Mouse (Mus musculus) CH12.LX (cell line): ENCODE data around the gene Zbtb1. TPM values are rescaled to one million over a fixed set of nuclear protein-coding genes. Genes with fewer than 3 reads are reported as not detected.

Experiments used
- DNase-seq: peaks from one replicate; pipeline ENCODE4 v3.0.0-alpha.2; 2013; ENCODE audit errors: extremely low read depth
- H3K27ac ChIP-seq: 2 replicates; pipeline ENCODE4 v1.5.1; 2012; ENCODE audit warnings: low read depth, mild to moderate bottlenecking, control low read depth, moderate library complexity; ENCODE audit not compliant: insufficient read depth
- H3K27me3 ChIP-seq: replicated peaks from 2 replicates; pipeline ENCODE3; 2012; ENCODE audit warnings: inconsistent platforms
- H3K36me3 ChIP-seq, 2 experiments: replicated peaks in 1 of 2; 2 replicates each; pipeline versions ENCODE3 to v1.6.1; 2012; ENCODE audit warnings: inconsistent platforms in 1 of 2, low read length in 1 of 2, mild to moderate bottlenecking in 1 of 2, mixed read lengths in 1 of 2, moderate library complexity in 1 of 2; ENCODE audit not compliant: control insufficient read depth in 1 of 2, insufficient read depth in 1 of 2
- H3K4me1 ChIP-seq, 2 experiments: 2 replicates each; pipeline ENCODE4 v1.6.1; 2012; ENCODE audit warnings: inconsistent platforms in 1 of 2, moderate library complexity in 1 of 2; ENCODE audit not compliant: insufficient read depth in 2 of 2, control insufficient read depth in 1 of 2
- H3K4me2 ChIP-seq: 2 replicates; pipeline ENCODE4 v1.6.1; 2012; ENCODE audit warnings: low read depth, mild to moderate bottlenecking, control low read depth; ENCODE audit not compliant: poor library complexity, insufficient read depth, severe bottlenecking
- H3K4me3 ChIP-seq, 3 experiments: fragments of 150-350 bp in 1 of 3; sonication (generic) in 1 of 3; replicated peaks in 1 of 3; 2 replicates each; pipeline versions ENCODE3 to v1.5.1; 2011 to 2012; ENCODE audit warnings: low read depth in 2 of 3, low read length in 2 of 3, mild to moderate bottlenecking in 2 of 3, moderate library complexity in 2 of 3, control low read depth in 1 of 3, improper control_type of control experiment in 1 of 3, inconsistent platforms in 1 of 3, mixed read lengths in 1 of 3; ENCODE audit not compliant: poor library complexity in 1 of 3
- H3K79me2 ChIP-seq: replicated peaks from 2 replicates; pipeline ENCODE4 v1.6.1; 2012; ENCODE audit warnings: mild to moderate bottlenecking, moderate library complexity; ENCODE audit not compliant: control insufficient read depth, poor library complexity, insufficient read depth, severe bottlenecking; ENCODE audit errors: extremely low read depth
- H3K9ac ChIP-seq: 2 replicates; pipeline ENCODE4 v1.6.1; 2012; ENCODE audit warnings: low read depth, mild to moderate bottlenecking, control low read depth, moderate library complexity; ENCODE audit not compliant: insufficient read depth
- H3K9me3 ChIP-seq: replicated peaks from 2 replicates; pipeline ENCODE3; 2012; ENCODE audit warnings: low read length, inconsistent platforms, mixed read lengths
- BHLHE40 ChIP-seq: IDR thresholded peaks from 2 replicates; pipeline ENCODE4 v1.6.1; 2011; ENCODE audit warnings: mild to moderate bottlenecking, low read depth, low read length, improper control_type of control experiment
- CHD1 ChIP-seq: IDR thresholded peaks from 2 replicates; pipeline ENCODE4 v1.6.1; 2012; ENCODE audit warnings: low read depth, low read length, improper control_type of control experiment, inconsistent platforms
- CTCF ChIP-seq, 2 experiments: IDR thresholded peaks in 1 of 2; conservative IDR thresholded peaks in 1 of 2; 2 replicates each; pipeline ENCODE4 v1.5.1; 2011 to 2012; ENCODE audit warnings: low read depth in 2 of 2, low read length in 2 of 2, improper control_type of control experiment in 1 of 2, inconsistent platforms in 1 of 2, mild to moderate bottlenecking in 1 of 2, moderate library complexity in 1 of 2
- ELF1 ChIP-seq: IDR thresholded peaks from 2 replicates; pipeline ENCODE4 v1.6.1; 2014; ENCODE audit warnings: low read depth, mild to moderate bottlenecking, inconsistent platforms, low read length, improper control_type of control experiment
- EP300 ChIP-seq: IDR thresholded peaks from 2 replicates; pipeline ENCODE4 v1.6.1; 2011; ENCODE audit warnings: low read length, improper control_type of control experiment
- ETS1 ChIP-seq: conservative IDR thresholded peaks from 2 replicates; pipeline ENCODE4 v1.6.1; 2012; ENCODE audit warnings: low read depth, mild to moderate bottlenecking, inconsistent platforms, low read length, improper control_type of control experiment, moderate library complexity
- HCFC1 ChIP-seq: IDR thresholded peaks from 2 replicates; pipeline ENCODE4 v1.6.1; 2012; ENCODE audit warnings: low read depth, mild to moderate bottlenecking, inconsistent platforms, low read length, improper control_type of control experiment
- IRF4 ChIP-seq: IDR thresholded peaks from 2 replicates; pipeline ENCODE4 v1.6.1; 2014; ENCODE audit warnings: low read depth, mild to moderate bottlenecking, inconsistent platforms, low read length, improper control_type of control experiment
- JUN ChIP-seq: IDR thresholded peaks from 2 replicates; pipeline ENCODE4 v1.6.1; 2011; ENCODE audit warnings: low read depth, mild to moderate bottlenecking, low read length, improper control_type of control experiment, moderate library complexity; ENCODE audit not compliant: insufficient read depth
- JUND ChIP-seq: conservative IDR thresholded peaks from 2 replicates; pipeline ENCODE4 v1.6.1; 2011; ENCODE audit warnings: low read depth, low read length, improper control_type of control experiment
- MAFK ChIP-seq: IDR thresholded peaks from 2 replicates; pipeline ENCODE4 v1.6.1; 2011; ENCODE audit warnings: low read length, improper control_type of control experiment; ENCODE audit not compliant: insufficient replicate concordance
- MAZ ChIP-seq: IDR thresholded peaks from 2 replicates; pipeline ENCODE4 v1.6.1; 2012; ENCODE audit warnings: low read depth, mild to moderate bottlenecking, inconsistent platforms, low read length, improper control_type of control experiment, moderate library complexity
- MEF2A ChIP-seq: IDR thresholded peaks from 2 replicates; pipeline ENCODE4 v1.6.1; 2014; ENCODE audit warnings: low read depth, mild to moderate bottlenecking, inconsistent platforms, low read length, improper control_type of control experiment, borderline replicate concordance
- MXI1 ChIP-seq: IDR thresholded peaks from 2 replicates; pipeline ENCODE4 v1.6.1; 2011; ENCODE audit warnings: mild to moderate bottlenecking, low read depth, low read length, improper control_type of control experiment
- MYC ChIP-seq: IDR thresholded peaks from 2 replicates; pipeline ENCODE4 v1.6.1; 2011; ENCODE audit warnings: low read depth, mild to moderate bottlenecking, improper control_type of control experiment, low read length
- NELFE ChIP-seq: IDR thresholded peaks from 2 replicates; pipeline ENCODE4 v1.6.1; 2011; ENCODE audit warnings: low read depth, low read length, improper control_type of control experiment
- SIN3A ChIP-seq: IDR thresholded peaks from 2 replicates; pipeline ENCODE4 v1.6.1; 2012; ENCODE audit warnings: low read length, improper control_type of control experiment, inconsistent platforms
- TBP ChIP-seq: conservative IDR thresholded peaks from 2 replicates; pipeline ENCODE4 v1.6.1; 2011; ENCODE audit warnings: low read depth, low read length, improper control_type of control experiment
- UBTF ChIP-seq: IDR thresholded peaks from 2 replicates; pipeline ENCODE4 v1.6.1; 2012; ENCODE audit warnings: low read depth, mild to moderate bottlenecking, inconsistent platforms, low read length, improper control_type of control experiment, moderate library complexity
- USF2 ChIP-seq: conservative IDR thresholded peaks from 2 replicates; pipeline ENCODE4 v1.6.1; 2011; ENCODE audit warnings: low read depth, low read length, improper control_type of control experiment
- ZC3H11A ChIP-seq: IDR thresholded peaks from 2 replicates; pipeline ENCODE4 v1.6.1; 2012; ENCODE audit warnings: low read depth, mild to moderate bottlenecking, inconsistent platforms, low read length, improper control_type of control experiment
- ZMIZ1 ChIP-seq: IDR thresholded peaks from 2 replicates; pipeline ENCODE4 v1.6.1; 2012; ENCODE audit warnings: low read depth, mild to moderate bottlenecking, inconsistent platforms, low read length, improper control_type of control experiment
- ZNF384 ChIP-seq: IDR thresholded peaks from 2 replicates; pipeline ENCODE4 v1.6.1; 2012; ENCODE audit warnings: low read depth, low read length, improper control_type of control experiment, inconsistent platforms
- dilution Hi-C: fragments of 300-500 bp; cut with MboI; formaldehyde crosslinking; loops from 2 replicates; pipeline ENCODE4 v1.14.3; 2020; ENCODE audit warnings: low sequenced_read_pairs; ENCODE audit not compliant: extremely low pct_unique_long_range_greater_than_20kb, extremely low pct_ligation_motif_present
- in situ Hi-C: fragments of 300-500 bp; cut with MboI; formaldehyde crosslinking; loops from 3 replicates; pipeline ENCODE4 v1.14.3; 2019; ENCODE audit warnings: low sequenced_read_pairs, low pct_ligation_motif_present, low pct_unique_long_range_greater_than_20kb, mixed read lengths
- polyA plus RNA-seq: library from polyadenylated mRNA; unstranded; fragments of >175 nt; gene quantifications from 2 replicates; pipeline ENCODE4 v1.2.1, GENCODE M21; 2012; ENCODE audit warnings: low read depth; ENCODE audit not compliant: insufficient read length
- total RNA-seq, 2 experiments: library from RNA; depleted of rRNA; stranded (reverse); fragments of 300-350 nt in 1 of 2; fragments of >200 nt in 1 of 2; gene quantifications; 2 replicates each; pipeline ENCODE4 v1.2.3; 2012 to 2014

Zbtb1 gene
- total and polyA plus RNA-seq, 3 experiments: 6.4 to 22.0 (median 17.1) TPM

DNA sequence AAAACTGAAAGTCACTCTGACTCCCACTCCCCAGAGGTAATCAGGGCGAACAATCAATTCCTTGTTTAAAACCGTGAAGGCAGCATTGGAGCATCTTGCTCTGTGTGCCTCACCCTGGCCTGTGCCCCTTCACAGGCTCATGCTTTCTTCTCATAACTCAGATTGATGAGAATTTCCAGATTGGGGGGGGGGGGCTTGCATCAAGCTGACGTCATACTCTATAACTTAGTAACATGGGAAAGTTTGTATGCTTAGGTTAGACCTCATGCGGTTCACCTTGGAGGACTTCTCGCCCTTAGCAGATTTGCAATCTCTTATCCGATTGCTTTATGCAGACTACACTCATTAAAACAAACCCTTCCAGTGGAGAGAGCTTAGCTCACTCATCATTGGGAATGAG is 3.9 kb downstream of the Zbtb1 start:
- Histone ChIP-seq H3K79me2 (peaks cover 68% of the 10 kb centered on the region), H3K9ac (peak overlapping the region; percentile 61), H3K9me3 (peaks cover 3% of the 10 kb centered on the region)
- DNase-seq: no peak
- dilution Hi-C loops: no loop called here
- TF ChIP-seq IRF4 (peak; percentile 75), MYC (no peak), NELFE (no peak), ZMIZ1 (no peak), EP300 (peak; percentile 14; the same call in 1 of the 2 replicates), MEF2A (0 out of 2 replicates have a peak, but pooled peaks have one; percentile 55), ETS1 (peak; percentile 34; the same call in 1 of the 2 replicates), JUN (peak; percentile 53; the same call in 1 of the 2 replicates)
- TF ChIP-seq, all 38 proteins: peak for 5
- peak overlapping the region in 1 of 3 experiments; percentile 19 for H3K4me3 ChIP-seq
- peaks cover 5 to 53% of the 10 kb centered on the region in 2 experiments; a peak in 3 of 4 replicates for H3K4me1 ChIP-seq
- in situ Hi-C loops: loop anchor here (5.0 kb wide), 2 partner anchors 33 to 93 kb away; no protein-coding TSS in a partner anchor
- peak overlapping the region; percentile 90 for H3K4me2 ChIP-seq
- H3K36me3 ChIP-seq: peaks cover 0 to 13% of the 10 kb centered on the region in 2 experiments
- H3K27me3 ChIP-seq: no peaks in the 10 kb centered on the region
- peak overlapping the region; percentile 85 for H3K27ac ChIP-seq

DNA sequence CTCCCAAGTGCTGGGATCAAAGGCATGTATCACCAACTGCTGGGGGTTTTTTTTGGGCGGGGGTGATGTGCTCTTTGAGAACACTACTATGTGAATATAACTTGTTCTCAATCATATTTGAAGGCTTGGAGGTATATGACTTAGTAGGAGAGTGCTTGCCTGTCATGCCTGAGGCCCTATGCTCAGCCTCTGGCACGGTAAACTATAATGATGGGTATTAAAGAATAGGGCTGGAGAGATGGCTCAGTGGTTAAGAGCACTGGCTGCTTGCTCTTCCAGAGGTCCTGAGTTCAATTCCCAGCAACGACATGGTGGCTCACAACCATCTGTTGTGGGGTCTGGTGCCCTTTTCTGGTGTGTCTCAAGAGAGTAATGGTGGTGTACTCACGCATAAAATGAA is 4.8 kb downstream of the Zbtb1 start:
- H3K4me3 ChIP-seq: no peak overlapping the region
- H3K27me3 ChIP-seq: no peaks in the 10 kb centered on the region
- DNase-seq: no peak
- in situ Hi-C loops: loop anchor here (5.0 kb wide), 2 partner anchors 32 to 92 kb away; no protein-coding TSS in a partner anchor
- peaks cover 77% of the 10 kb centered on the region for H3K79me2 ChIP-seq
- H3K36me3 ChIP-seq: peaks cover 3 to 19% of the 10 kb centered on the region in 2 experiments
- peak overlapping the region; percentile 61 for H3K9ac ChIP-seq
- peak overlapping the region; percentile 90 for H3K4me2 ChIP-seq
- H3K9me3 ChIP-seq: peaks cover 3% of the 10 kb centered on the region
- no peak for TF ChIP-seq USF2
- TF ChIP-seq TBP: peak; percentile 72
- 0 out of 2 replicates have a peak, but pooled peaks have one; percentile 10 for TF ChIP-seq MXI1
- TF ChIP-seq JUND: no peak
- peak; percentile 11; the same call in 1 of the 2 replicates for TF ChIP-seq ELF1
- peaks cover 5 to 53% of the 10 kb centered on the region in 2 experiments; a peak in 3 of 4 replicates for H3K4me1 ChIP-seq
- dilution Hi-C loops: no loop called here
- peak overlapping the region; percentile 85 for H3K27ac ChIP-seq

GRCm38 (mm10) chr12:76375506-76375905 is 5.4 kb downstream of the Zbtb1 start:
- dilution Hi-C loops: no loop called here
- peaks cover 7 to 25% of the 10 kb centered on the region in 2 experiments for H3K36me3 ChIP-seq
- peak; percentile 100 for TF ChIP-seq EP300
- TF ChIP-seq ETS1: peak; percentile 98
- peak; percentile 99 for TF ChIP-seq JUN
- peak; percentile 99 for TF ChIP-seq IRF4
- TF ChIP-seq MAZ: peak; percentile 83
- TF ChIP-seq ELF1: no peak
- peak; percentile 46; the same call in 1 of the 2 replicates for TF ChIP-seq HCFC1
- TF ChIP-seq CTCF (conservative IDR thresholded peaks at IDR 0.05 in 1 of 2, IDR thresholded peaks at IDR 0.05 in 1 of 2; ENCODE audit: low read depth in 2 of 2, low read length in 2 of 2): peak in 1 of 2 experiments; percentile 20; a peak in 1 of 4 replicates
- TF ChIP-seq SIN3A: peak; percentile 95
- TF ChIP-seq JUND: peak; percentile 99
- no peak for TF ChIP-seq ZC3H11A
- no peak for TF ChIP-seq UBTF
- TF ChIP-seq MAFK: peak; percentile 67
- peak; percentile 85 for TF ChIP-seq BHLHE40
- TF ChIP-seq MEF2A: peak; percentile 94
- 0 out of 2 replicates have a peak, but pooled peaks have one; percentile 43 for TF ChIP-seq CHD1
- TF ChIP-seq NELFE: no peak
- TF ChIP-seq ZNF384: no peak
- TF ChIP-seq TBP: no peak

More at GRCm38 (mm10) chr12:76375506-76375905, 5.4 kb downstream of the Zbtb1 start:
- Histone ChIP-seq H3K27me3 (no peaks in the 10 kb centered on the region), H3K4me1 (peaks cover 5 to 56% of the 10 kb centered on the region in 2 experiments; a peak in 3 of 4 replicates), H3K27ac (peak overlapping the region; percentile 85), H3K79me2 (peaks cover 83% of the 10 kb centered on the region), H3K9ac (peak overlapping the region; percentile 61), H3K9me3 (peaks cover 3% of the 10 kb centered on the region), H3K4me3 (no peak overlapping the region), H3K4me2 (peak overlapping the region; percentile 90)
- peak; percentile 88 for DNase-seq
- in situ Hi-C loops: no loop called here
